Mouse (Mus musculus) G1E (cell line): ENCODE data around the gene Dync1li1.

Experiments
- CTCF ChIP-seq: IDR thresholded peaks from 2 replicates; pipeline ENCODE4 v1.5.1; 2012; ENCODE audit warnings: low read depth, low read length, inconsistent platforms, mixed read lengths
- GATA1 ChIP-seq: IDR thresholded peaks from 2 replicates; pipeline ENCODE4 v1.6.1; 2012; ENCODE audit warnings: borderline replicate concordance, low read length, inconsistent platforms, mixed read lengths
- GATA2 ChIP-seq: IDR thresholded peaks from 2 replicates; pipeline ENCODE4 v1.6.1; 2012; ENCODE audit warnings: low read depth, low read length, inconsistent platforms, borderline replicate concordance

- TF ChIP-seq CTCF: no peak
- TF ChIP-seq GATA1: no peak
- TF ChIP-seq GATA2: no peak
Measured at GRCm38 (mm10) chr9:114649371-114649770, 39.2 kb upstream of the Dync1li1 start.
